Mouse (Mus musculus): ENCODE data around the gene Nos1. TPM values are rescaled to one million over a fixed set of nuclear protein-coding genes. Genes with fewer than 3 reads are reported as not detected.

Nos1 gene
- polyA plus RNA-seq, 1 experiment from 2014 or later: 3.4 TPM

DNA sequence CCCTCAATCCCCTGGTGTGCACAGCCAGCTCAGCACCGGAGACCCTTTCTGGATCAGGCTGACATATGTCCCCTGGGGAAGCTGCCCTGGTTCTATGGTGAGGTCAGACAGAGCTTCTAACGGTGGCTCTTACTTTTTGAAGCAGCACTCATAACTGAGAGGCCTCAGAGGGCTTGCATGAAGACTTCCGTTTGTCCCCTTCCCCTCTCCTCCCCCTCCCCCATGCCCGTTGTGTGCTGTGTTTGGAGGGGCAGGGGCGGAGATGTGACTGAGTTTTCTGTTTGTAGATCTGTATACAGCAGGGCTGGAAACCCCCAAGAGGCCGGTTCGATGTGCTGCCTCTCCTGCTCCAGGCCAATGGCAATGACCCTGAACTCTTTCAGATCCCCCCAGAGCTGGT lies 122.7 kb downstream of the Nos1 start:
- no peak overlapping the region for H3K4me3 ChIP-seq
- H3K4me1 ChIP-seq: peaks cover 19% of the 10 kb centered on the region
- 33% methylated on average over 7 of the region's 7 CpGs for WGBS
- H3K27me3 ChIP-seq (replicated peaks): no peaks in the 10 kb centered on the region; the same call in 1 of the 2 replicates
- H3K9me3 ChIP-seq: no peaks in the 10 kb centered on the region
- H3K9ac ChIP-seq: no peak overlapping the region
- ATAC-seq (replicated peaks): no peak
- H3K36me3 ChIP-seq (replicated peaks): no peaks in the 10 kb centered on the region
- H3K4me2 ChIP-seq: no peak overlapping the region
- no peak overlapping the region for H3K27ac ChIP-seq

DNA sequence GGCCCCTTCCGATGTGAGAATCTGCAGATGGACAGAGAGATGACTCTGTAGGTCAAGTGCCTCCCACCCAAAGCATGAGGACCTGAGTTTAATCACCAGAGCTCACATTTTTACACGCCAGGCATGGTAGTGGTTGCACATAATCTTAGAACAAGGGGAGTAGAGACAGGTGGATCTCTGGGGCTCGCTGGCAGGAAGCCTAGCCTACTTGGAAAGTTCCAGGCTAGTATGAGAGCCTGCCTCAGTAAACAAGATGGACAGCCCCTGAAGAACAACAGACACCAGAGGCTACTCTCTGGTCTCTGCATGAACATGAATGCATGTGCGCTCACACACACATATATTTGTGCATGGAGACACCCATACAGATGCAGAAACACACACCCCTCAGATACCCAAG lies 124.9 kb downstream of the Nos1 start:
- H3K4me3 ChIP-seq: no peak overlapping the region
- 95% methylated on average over 4 of the region's 4 CpGs for WGBS
- peaks cover 19% of the 10 kb centered on the region for H3K4me1 ChIP-seq
- no peaks in the 10 kb centered on the region for H3K9me3 ChIP-seq
- H3K36me3 ChIP-seq (replicated peaks): no peaks in the 10 kb centered on the region
- no peak for ATAC-seq (replicated peaks)
- H3K27me3 ChIP-seq (replicated peaks): no peaks in the 10 kb centered on the region
- H3K4me2 ChIP-seq: no peak overlapping the region
- no peak overlapping the region for H3K27ac ChIP-seq
- no peak overlapping the region for H3K9ac ChIP-seq

DNA sequence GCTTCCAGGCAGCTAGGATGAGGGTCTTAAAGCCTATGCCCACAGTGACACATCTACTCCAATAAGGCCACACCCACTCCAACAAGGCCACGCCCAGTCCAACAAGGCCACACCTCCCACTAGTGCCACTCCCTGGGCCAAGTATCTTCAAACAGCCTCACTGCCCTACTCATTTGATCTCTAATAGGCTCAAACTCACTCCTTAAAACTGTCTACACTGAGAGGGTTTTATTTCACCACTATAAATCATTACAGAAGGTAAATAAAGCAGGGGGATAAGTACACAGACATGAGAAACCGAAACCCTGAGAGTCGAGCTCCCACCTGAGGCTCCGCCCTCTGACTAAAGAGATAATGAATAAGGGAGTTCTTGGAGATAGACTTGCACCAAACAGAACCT lies 128.7 kb downstream of the Nos1 start:
- 85% methylated on average over 4 of the region's 4 CpGs for WGBS
- Histone ChIP-seq H3K4me2 (no peak overlapping the region), H3K27ac (no peak overlapping the region), H3K27me3 (replicated peaks) (no peaks in the 10 kb centered on the region), H3K4me3 (no peak overlapping the region), H3K36me3 (replicated peaks) (no peaks in the 10 kb centered on the region), H3K9ac (no peak overlapping the region), H3K4me1 (peaks cover 8% of the 10 kb centered on the region; the same call in 1 of the 2 replicates), H3K9me3 (no peaks in the 10 kb centered on the region)
- no peak for ATAC-seq (replicated peaks)

GRCm38 (mm10) chr5:117916349-117916748 lies 135.5 kb downstream of the Nos1 start:
- H3K9ac ChIP-seq: no peak overlapping the region
- no peaks in the 10 kb centered on the region for H3K4me1 ChIP-seq
- no peaks in the 10 kb centered on the region for H3K36me3 ChIP-seq (replicated peaks)
- WGBS: 88% methylated on average over 5 of the region's 5 CpGs
- no peaks in the 10 kb centered on the region for H3K27me3 ChIP-seq (replicated peaks)
- no peak overlapping the region for H3K27ac ChIP-seq
- H3K4me3 ChIP-seq: no peak overlapping the region
- no peaks in the 10 kb centered on the region for H3K9me3 ChIP-seq
- no peak overlapping the region for H3K4me2 ChIP-seq
- ATAC-seq (replicated peaks): no peak

- WGBS: 60% methylated on average over 3 of the region's 3 CpGs
- Histone ChIP-seq H3K9me3 (no peaks in the 10 kb centered on the region), H3K27ac (no peak overlapping the region), H3K27me3 (replicated peaks) (no peaks in the 10 kb centered on the region), H3K4me1 (no peaks in the 10 kb centered on the region), H3K9ac (no peak overlapping the region), H3K4me3 (no peak overlapping the region), H3K36me3 (replicated peaks) (no peaks in the 10 kb centered on the region), H3K4me2 (no peak overlapping the region)
- ATAC-seq (replicated peaks): no peak
Observed at GRCm38 (mm10) chr5:117916906-117917305, 136.1 kb downstream of the Nos1 start.

GRCm38 (mm10) chr5:117921786-117922528 lies 141.1 kb downstream of the Nos1 start:
- H3K36me3 ChIP-seq (replicated peaks): no peaks in the 10 kb centered on the region
- no peaks in the 10 kb centered on the region for H3K9me3 ChIP-seq
- ATAC-seq (replicated peaks): no peak
- no peak overlapping the region for H3K4me2 ChIP-seq
- no peak overlapping the region for H3K4me3 ChIP-seq
- no peak overlapping the region for H3K27ac ChIP-seq
- no peaks in the 10 kb centered on the region for H3K27me3 ChIP-seq (replicated peaks)
- no peak overlapping the region for H3K9ac ChIP-seq
- WGBS: 91% methylated on average over 12 of the region's 12 CpGs
- no peaks in the 10 kb centered on the region for H3K4me1 ChIP-seq

DNA sequence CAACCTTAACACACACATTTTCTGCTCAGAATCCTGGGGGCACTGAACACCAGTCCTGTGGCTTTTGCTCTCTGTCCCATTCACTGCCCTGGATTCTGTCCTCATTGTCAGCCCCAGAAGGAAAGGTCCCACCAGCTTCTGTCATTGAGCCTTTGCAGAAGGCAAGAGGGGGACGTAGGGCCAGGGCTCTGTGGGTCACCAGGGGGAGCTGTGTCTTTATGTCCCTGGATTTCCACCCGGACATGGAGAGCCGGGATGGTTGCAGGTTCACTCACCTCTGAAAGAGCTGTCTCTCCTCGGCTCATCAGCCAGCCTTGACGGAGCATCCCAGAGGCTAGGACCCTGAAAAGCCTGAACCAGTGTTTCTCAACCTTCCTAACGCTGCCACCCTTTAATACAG lies 142.9 kb downstream of the Nos1 start:
- Histone ChIP-seq H3K4me1 (no peaks in the 10 kb centered on the region), H3K9me3 (no peaks in the 10 kb centered on the region), H3K4me2 (no peak overlapping the region), H3K27me3 (replicated peaks) (no peaks in the 10 kb centered on the region), H3K27ac (no peak overlapping the region), H3K4me3 (no peak overlapping the region), H3K36me3 (replicated peaks) (no peaks in the 10 kb centered on the region), H3K9ac (no peak overlapping the region)
- ATAC-seq (replicated peaks): no peak
- 40% methylated on average over 6 of the region's 6 CpGs for WGBS

DNA sequence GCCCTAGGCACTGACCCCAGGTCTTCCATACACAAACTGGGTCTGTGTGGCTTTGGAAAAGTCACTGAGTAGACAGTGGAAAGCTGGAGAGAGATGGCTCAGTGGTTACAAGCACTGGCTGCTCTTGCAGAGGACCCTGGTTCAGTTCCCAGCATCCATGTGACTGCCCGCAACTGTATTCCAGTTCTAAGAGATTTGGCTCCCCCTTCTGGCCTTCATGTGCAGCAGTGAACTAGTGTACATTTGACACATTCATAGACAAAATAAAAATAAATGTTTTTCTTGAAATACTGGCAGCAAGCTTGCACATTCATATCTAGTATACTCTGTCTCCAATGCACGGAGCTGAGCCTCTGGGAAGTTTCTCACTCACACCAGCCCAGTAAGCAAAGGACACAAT lies 147.7 kb downstream of the Nos1 start:
- Histone ChIP-seq H3K4me3 (no peak overlapping the region), H3K9me3 (no peaks in the 10 kb centered on the region), H3K4me1 (no peaks in the 10 kb centered on the region), H3K36me3 (replicated peaks) (no peaks in the 10 kb centered on the region), H3K4me2 (no peak overlapping the region), H3K27ac (no peak overlapping the region), H3K27me3 (replicated peaks) (no peaks in the 10 kb centered on the region), H3K9ac (no peak overlapping the region)
- WGBS: 95% methylated on average over 2 of the region's 2 CpGs
- no peak for ATAC-seq (replicated peaks)

DNA sequence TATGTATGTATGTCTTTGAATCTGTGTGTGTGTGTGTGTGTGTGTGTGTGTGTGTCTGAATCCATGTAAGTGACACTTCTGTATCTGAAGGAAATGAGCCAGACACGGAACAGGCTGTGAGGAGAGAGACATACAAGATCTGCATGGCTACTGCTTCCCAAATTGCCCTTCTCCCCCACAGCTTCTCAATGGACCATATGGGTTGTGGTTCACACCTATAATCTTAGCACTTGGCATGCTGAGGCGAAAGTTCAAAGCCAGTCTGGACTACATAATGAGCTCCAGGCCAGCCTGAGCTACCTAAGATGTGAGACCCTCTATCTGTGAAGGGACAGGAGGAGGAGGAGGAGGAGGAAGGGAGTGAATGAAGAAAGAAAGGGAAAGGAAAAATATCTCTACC lies 151.4 kb downstream of the Nos1 start:
- ATAC-seq (replicated peaks): no peak
- Histone ChIP-seq H3K4me3 (no peak overlapping the region), H3K9me3 (no peaks in the 10 kb centered on the region), H3K36me3 (replicated peaks) (no peaks in the 10 kb centered on the region), H3K4me2 (no peak overlapping the region), H3K9ac (no peak overlapping the region), H3K4me1 (no peaks in the 10 kb centered on the region), H3K27ac (no peak overlapping the region), H3K27me3 (replicated peaks) (no peaks in the 10 kb centered on the region)
- 81% methylated on average over 2 of the region's 2 CpGs for WGBS

GRCm38 (mm10) chr5:117932862-117933261 lies 152.0 kb downstream of the Nos1 start:
- no peak overlapping the region for H3K27ac ChIP-seq
- no peaks in the 10 kb centered on the region for H3K9me3 ChIP-seq
- no peak overlapping the region for H3K9ac ChIP-seq
- H3K4me1 ChIP-seq: no peaks in the 10 kb centered on the region
- no peak overlapping the region for H3K4me2 ChIP-seq
- 4% methylated on average over 6 of the region's 9 CpGs for WGBS
- H3K27me3 ChIP-seq (replicated peaks): no peaks in the 10 kb centered on the region
- H3K36me3 ChIP-seq (replicated peaks): no peaks in the 10 kb centered on the region
- no peak overlapping the region for H3K4me3 ChIP-seq
- ATAC-seq (replicated peaks): peak; percentile 52; the same call in 1 of the 2 replicates

DNA sequence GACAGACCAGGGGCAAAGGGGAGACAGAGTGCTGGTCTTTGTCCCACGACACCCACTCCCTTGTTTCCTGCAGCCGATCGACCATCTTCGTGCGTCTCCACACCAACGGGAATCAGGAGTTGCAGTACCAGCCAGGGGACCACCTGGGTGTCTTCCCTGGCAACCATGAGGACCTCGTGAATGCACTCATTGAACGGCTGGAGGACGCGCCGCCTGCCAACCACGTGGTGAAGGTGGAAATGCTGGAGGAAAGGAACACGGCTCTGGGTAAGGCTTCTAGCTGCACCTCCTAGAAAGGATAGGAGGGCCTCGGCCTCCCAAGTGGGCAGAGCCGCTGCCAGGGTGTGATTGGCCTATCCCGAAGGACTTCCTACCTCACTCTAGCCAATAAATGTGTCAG lies 155.5 kb downstream of the Nos1 start:
- Histone ChIP-seq H3K27ac (no peak overlapping the region), H3K9me3 (no peaks in the 10 kb centered on the region), H3K4me1 (no peaks in the 10 kb centered on the region), H3K4me2 (no peak overlapping the region), H3K4me3 (no peak overlapping the region), H3K9ac (no peak overlapping the region), H3K36me3 (replicated peaks) (no peaks in the 10 kb centered on the region), H3K27me3 (replicated peaks) (no peaks in the 10 kb centered on the region)
- 67% methylated on average over 16 of the region's 16 CpGs for WGBS
- no peak for ATAC-seq (replicated peaks)

DNA sequence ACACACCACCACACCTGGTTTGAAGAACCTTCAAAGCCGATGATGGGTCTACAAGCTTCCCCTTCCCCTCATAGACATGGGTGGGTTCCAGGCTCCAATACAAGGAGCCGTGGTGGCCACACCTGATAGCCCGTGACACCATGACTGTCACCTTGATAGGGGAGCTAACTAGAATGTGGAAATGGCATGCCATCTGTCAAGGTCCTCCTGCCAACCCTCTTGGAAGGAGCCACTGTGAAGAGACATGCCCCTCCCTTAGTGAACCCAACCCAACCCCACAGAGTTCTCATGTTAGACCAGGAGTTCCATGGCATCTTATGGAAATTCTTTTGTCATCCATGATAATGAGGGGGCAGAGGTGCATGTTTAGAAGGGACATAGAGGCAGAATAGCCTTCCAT lies 156.4 kb downstream of the Nos1 start:
- no peak overlapping the region for H3K27ac ChIP-seq
- H3K27me3 ChIP-seq (replicated peaks): no peaks in the 10 kb centered on the region
- no peak overlapping the region for H3K9ac ChIP-seq
- no peak overlapping the region for H3K4me3 ChIP-seq
- no peaks in the 10 kb centered on the region for H3K9me3 ChIP-seq
- H3K4me2 ChIP-seq: no peak overlapping the region
- no peak for ATAC-seq (replicated peaks)
- WGBS: 92% methylated on average over 3 of the region's 3 CpGs
- no peaks in the 10 kb centered on the region for H3K36me3 ChIP-seq (replicated peaks)
- no peaks in the 10 kb centered on the region for H3K4me1 ChIP-seq

DNA sequence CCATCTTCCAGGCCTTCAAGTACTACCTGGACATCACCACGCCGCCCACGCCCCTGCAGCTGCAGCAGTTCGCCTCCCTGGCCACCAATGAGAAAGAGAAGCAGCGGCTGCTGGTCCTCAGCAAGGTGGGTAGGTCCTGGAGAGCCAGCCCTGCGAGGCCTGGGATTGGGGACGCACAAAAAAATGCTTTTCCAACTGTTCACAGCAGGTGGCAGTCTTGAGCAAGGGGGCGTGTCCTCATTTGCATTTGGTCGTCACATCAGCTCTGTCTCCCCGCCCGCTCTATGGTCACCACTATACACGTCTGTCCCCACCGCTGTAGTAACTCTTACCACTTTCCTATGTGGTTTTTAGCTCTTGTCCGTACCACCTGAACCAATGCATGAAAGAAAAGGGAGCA lies 157.3 kb downstream of the Nos1 start:
- WGBS: 17% methylated on average over 14 of the region's 14 CpGs
- Histone ChIP-seq H3K36me3 (replicated peaks) (no peaks in the 10 kb centered on the region), H3K27me3 (replicated peaks) (no peaks in the 10 kb centered on the region), H3K9ac (no peak overlapping the region), H3K4me2 (peak overlapping the region; percentile 24; the same call in 1 of the 2 replicates), H3K4me3 (no peak overlapping the region), H3K4me1 (no peaks in the 10 kb centered on the region), H3K9me3 (no peaks in the 10 kb centered on the region), H3K27ac (no peak overlapping the region)
- ATAC-seq (replicated peaks): no peak
